Mouse (Mus musculus) frontal cortex, adult 2 months (tissue): Measurements from ENCODE around the gene Zbtb16. TPM values are rescaled to one million over a fixed set of nuclear protein-coding genes. Genes with fewer than 3 reads are reported as not detected.

ENCODE experiments used
- DNase-seq, 2 experiments: peaks; one replicate each; pipeline ENCODE4 v3.0.0; 2022; ENCODE audit warnings: low spot score in 1 of 2; ENCODE audit errors: extremely low spot score in 1 of 2
- polyA plus RNA-seq: library from polyadenylated mRNA; depleted of rRNA; stranded (reverse); fragments of >200 nt; gene quantifications from 2 replicates; pipeline ENCODE4 v1.2.3, GENCODE M21; 2012

Gene Zbtb16
- polyA plus RNA-seq, 1 experiment = 16.1 TPM

GRCm38 (mm10) chr9:48748216-48748615 lies 87.8 kb downstream of the Zbtb16 start:
- DNase-seq = no peak

- DNase-seq = no peak
These were observed 89.5 kb downstream of the Zbtb16 start for GRCm38 (mm10) chr9:48746506-48746905.

- DNase-seq = no peak
These were observed 90.5 kb downstream of the Zbtb16 start for GRCm38 (mm10) chr9:48745347-48746119.

GRCm38 (mm10) chr9:48744916-48745315 lies 91.1 kb downstream of the Zbtb16 start:
- no peak for DNase-seq

GRCm38 (mm10) chr9:48744451-48744850 lies 91.6 kb downstream of the Zbtb16 start:
- no peak for DNase-seq

GRCm38 (mm10) chr9:48743338-48744285 lies 92.4 kb downstream of the Zbtb16 start:
- no peak for DNase-seq

GRCm38 (mm10) chr9:48742150-48742549 lies 93.9 kb downstream of the Zbtb16 start:
- DNase-seq = no peak

GRCm38 (mm10) chr9:48741433-48742077 lies 94.5 kb downstream of the Zbtb16 start:
- no peak for DNase-seq

- DNase-seq = no peak
These were observed 95.2 kb downstream of the Zbtb16 start for GRCm38 (mm10) chr9:48740732-48741255.

- DNase-seq = peak; percentile 74 to 81
These were observed 95.9 kb downstream of the Zbtb16 start for GRCm38 (mm10) chr9:48740098-48740505.

GRCm38 (mm10) chr9:48738795-48739476 lies 97.1 kb downstream of the Zbtb16 start:
- DNase-seq = no peak

- DNase-seq = no peak
These were observed 98.1 kb downstream of the Zbtb16 start for GRCm38 (mm10) chr9:48737911-48738310.

GRCm38 (mm10) chr9:48737210-48737850 lies 98.7 kb downstream of the Zbtb16 start:
- peak; percentile 92 to 96 for DNase-seq

GRCm38 (mm10) chr9:48736361-48737209 lies 99.4 kb downstream of the Zbtb16 start:
- peak; percentile 62 to 66 for DNase-seq

GRCm38 (mm10) chr9:48735466-48736312 lies 100.3 kb downstream of the Zbtb16 start:
- no peak for DNase-seq

GRCm38 (mm10) chr9:48734725-48735465 lies 101.1 kb downstream of the Zbtb16 start:
- no peak for DNase-seq
